Mouse (Mus musculus) bone marrow macrophage, adult 2 months (primary cell): ENCODE measurements around the gene Gm20403. TPM values are rescaled to one million over a fixed set of nuclear protein-coding genes. Genes with fewer than 3 reads are reported as not detected.

Source experiments
- H3K27ac ChIP-seq: 2 replicates; pipeline ENCODE4 v1.5.1; 2012; ENCODE audit warnings: low read depth, low read length; ENCODE audit not compliant: insufficient read depth
- H3K4me1 ChIP-seq: 2 replicates; pipeline ENCODE4 v1.6.1; 2012; ENCODE audit warnings: low read length; ENCODE audit not compliant: control insufficient read depth, insufficient read depth
- H3K4me3 ChIP-seq: 2 replicates; pipeline ENCODE4 v1.5.1; 2012; ENCODE audit warnings: mild to moderate bottlenecking, low read length, moderate library complexity; ENCODE audit not compliant: insufficient read depth
- CTCF ChIP-seq: IDR thresholded peaks from 2 replicates; pipeline ENCODE4 v1.5.1; 2012; ENCODE audit warnings: low read depth, mild to moderate bottlenecking, low read length, moderate library complexity
- POLR2A ChIP-seq: IDR thresholded peaks from 2 replicates; pipeline ENCODE4 v1.6.1; 2012; ENCODE audit warnings: mild to moderate bottlenecking, low read depth, low read length, borderline replicate concordance
- polyA plus RNA-seq: library from polyadenylated mRNA; stranded (reverse); fragments of >200 nt; gene quantifications from 2 replicates; pipeline ENCODE4 v1.2.4, GENCODE M21; 2012; ENCODE audit not compliant: missing spikeins, insufficient read depth, insufficient read length

Gm20403 gene
- polyA plus RNA-seq, 1 experiment = not detected

GRCm38 (mm10) chr12:54994068-54994386 lies 7.7 kb upstream of the Gm20403 start:
- Histone ChIP-seq H3K4me1 (peaks cover 18% of the 10 kb centered on the region), H3K27ac (no peak overlapping the region), H3K4me3 (0 out of 2 replicates have a peak overlapping the region, but pooled peaks have one; percentile 11)
- TF ChIP-seq POLR2A (no peak), CTCF (no peak)

- peaks cover 16% of the 10 kb centered on the region for H3K4me1 ChIP-seq
- TF ChIP-seq CTCF (no peak), POLR2A (no peak)
- peak overlapping the region; percentile 37; the same call in 1 of the 2 replicates for H3K27ac ChIP-seq
- 0 out of 2 replicates have a peak overlapping the region, but pooled peaks have one; percentile 11 for H3K4me3 ChIP-seq
These were observed 7.1 kb upstream of the Gm20403 start for GRCm38 (mm10) chr12:54993246-54994067.

DNA sequence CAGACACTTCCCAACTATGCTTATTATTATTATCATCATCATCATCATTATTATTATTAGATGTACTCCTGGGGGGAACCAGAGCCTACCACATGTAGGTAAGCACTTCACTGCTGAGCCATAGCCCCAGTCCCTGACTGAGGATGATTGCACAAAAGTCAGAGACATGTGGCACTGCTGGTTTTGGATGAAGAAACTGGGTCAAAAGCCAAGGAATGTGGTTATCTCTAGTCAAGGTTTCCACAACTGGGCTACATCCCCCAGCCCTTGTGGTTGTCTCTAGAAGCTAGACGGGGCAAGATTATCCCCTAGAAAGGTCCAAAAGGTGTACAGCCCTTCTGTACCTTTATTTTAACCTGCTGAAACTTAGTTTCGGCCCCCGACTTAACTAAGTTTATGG lies 6.5 kb upstream of the Gm20403 start:
- H3K4me1 ChIP-seq = peaks cover 13% of the 10 kb centered on the region
- no peak overlapping the region for H3K4me3 ChIP-seq
- no peak overlapping the region for H3K27ac ChIP-seq
- TF ChIP-seq POLR2A (no peak), CTCF (no peak)

GRCm38 (mm10) chr12:54988323-54988850 lies 2.1 kb upstream of the Gm20403 start:
- no peak overlapping the region for H3K4me3 ChIP-seq
- H3K4me1 ChIP-seq = peaks cover 12% of the 10 kb centered on the region
- TF ChIP-seq POLR2A (no peak), CTCF (no peak)
- H3K27ac ChIP-seq = no peak overlapping the region

GRCm38 (mm10) chr12:54987156-54987555 lies 827 bp upstream of the Gm20403 start:
- TF ChIP-seq POLR2A (no peak), CTCF (no peak)
- Histone ChIP-seq H3K4me3 (no peak overlapping the region), H3K4me1 (peaks cover 7% of the 10 kb centered on the region), H3K27ac (no peak overlapping the region)

- H3K27ac ChIP-seq = peak overlapping the region; percentile 89
- peak overlapping the region; percentile 78 for H3K4me3 ChIP-seq
- TF ChIP-seq POLR2A (no peak), CTCF (no peak)
- peaks cover 16% of the 10 kb centered on the region for H3K4me1 ChIP-seq
These were observed 875 bp downstream of the Gm20403 start for GRCm38 (mm10) chr12:54985257-54986051.

DNA sequence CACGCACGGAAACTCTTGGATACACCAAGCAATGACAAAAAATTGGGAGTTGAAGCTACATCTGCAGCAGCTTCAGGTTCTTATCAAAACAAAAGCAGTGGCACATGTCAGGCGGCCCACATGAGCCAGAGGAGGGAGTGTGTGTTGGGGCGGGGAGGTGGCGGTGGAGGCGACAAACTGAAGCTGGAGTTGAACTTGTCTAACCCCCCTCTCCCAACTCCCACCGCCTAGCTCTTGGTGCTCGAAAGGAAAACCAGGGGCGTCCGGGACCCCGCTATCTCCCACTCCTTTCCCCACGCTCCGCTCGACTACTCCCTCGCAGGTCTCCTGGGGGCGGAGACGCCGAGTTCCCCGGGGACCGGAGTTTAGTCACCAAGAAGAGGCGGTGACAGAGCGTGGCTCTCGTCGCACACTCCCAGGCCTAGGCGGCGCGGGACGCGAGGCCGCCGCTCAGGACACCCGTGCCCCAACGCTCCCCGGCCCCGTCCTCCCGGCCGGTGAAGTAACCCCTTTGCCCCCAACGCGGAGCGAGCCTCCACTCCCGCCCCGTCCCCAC lies 1.6 kb downstream of the Gm20403 start:
- no peak for TF ChIP-seq POLR2A
- no peak for TF ChIP-seq CTCF
- Histone ChIP-seq H3K27ac (peak overlapping the region; percentile 89), H3K4me1 (peaks cover 18% of the 10 kb centered on the region), H3K4me3 (peak overlapping the region; percentile 78)

DNA sequence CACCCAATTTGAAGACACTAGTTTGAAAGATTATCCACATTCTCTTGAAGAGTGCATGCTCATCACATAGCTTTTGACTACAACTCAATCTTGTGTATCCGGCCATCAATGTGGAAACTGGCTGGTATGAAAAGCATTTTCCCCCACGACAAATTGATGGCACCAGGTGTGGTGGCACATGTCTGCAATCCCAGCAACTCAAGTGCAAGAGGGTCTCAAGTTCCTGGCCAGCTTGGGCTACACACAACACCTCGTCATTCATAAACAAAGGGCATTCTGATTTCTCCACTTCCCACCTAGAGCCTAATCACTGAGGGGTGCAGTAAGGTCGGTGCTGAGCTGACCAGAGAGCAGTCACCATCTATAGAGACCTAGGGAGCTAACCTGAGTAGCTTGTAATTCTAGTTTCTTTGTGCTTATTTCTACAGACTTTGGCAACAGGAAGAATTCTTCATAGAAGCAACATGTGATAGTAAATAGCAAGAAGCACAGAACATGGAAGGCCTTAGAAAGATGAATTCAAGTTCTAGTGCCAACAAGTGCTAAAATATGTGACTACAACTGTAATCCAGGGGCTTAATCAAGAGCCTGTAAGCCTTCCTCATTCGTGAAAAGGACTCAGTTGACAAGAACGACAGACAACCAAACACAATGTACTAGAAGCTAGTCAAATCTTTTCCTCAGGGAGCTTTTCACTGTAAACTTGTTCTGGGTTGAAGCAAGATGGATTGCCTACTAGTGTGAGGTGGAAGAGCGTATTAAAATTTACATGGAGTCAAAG lies 3.2 kb downstream of the Gm20403 start:
- no peak overlapping the region for H3K27ac ChIP-seq
- H3K4me1 ChIP-seq = peaks cover 18% of the 10 kb centered on the region
- TF ChIP-seq CTCF (no peak), POLR2A (no peak)
- no peak overlapping the region for H3K4me3 ChIP-seq

DNA sequence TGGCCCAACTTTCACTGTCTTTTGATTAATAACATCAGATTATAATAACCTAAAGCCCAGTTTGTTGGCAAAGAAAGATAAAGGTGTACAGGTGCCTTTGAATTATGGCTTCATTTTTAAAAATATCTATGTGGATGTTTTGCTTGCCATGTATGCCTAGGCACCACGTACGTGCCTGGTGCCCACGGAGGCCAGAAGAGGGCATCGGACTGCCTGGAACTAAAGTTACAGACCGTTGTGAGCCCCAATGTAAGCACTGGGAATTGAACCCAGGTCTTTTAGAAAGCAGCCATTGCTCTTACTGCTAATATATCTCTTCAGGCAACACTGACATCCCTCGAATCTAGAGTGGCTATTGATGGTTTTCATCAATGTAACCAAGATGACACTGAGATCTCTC lies 4.4 kb downstream of the Gm20403 start:
- peaks cover 20% of the 10 kb centered on the region for H3K4me1 ChIP-seq
- H3K4me3 ChIP-seq = no peak overlapping the region
- TF ChIP-seq CTCF = no peak
- TF ChIP-seq POLR2A = no peak
- H3K27ac ChIP-seq = no peak overlapping the region
